9 mouse cellular contexts compared by ENCODE assay signal in genomic region chr6:136672467-136672866, GRCm38 (mm10). TPM values are rescaled to one million over a fixed set of nuclear protein-coding genes. Genes with fewer than 3 reads are reported as not detected.
DNase-seq lines count a peak whose midpoint lies in the region; ATAC-seq and TF ChIP-seq lines count a peak whose summit lies in the region.
"Had no signal": no experiment of that assay in that cellular context is flagged by ENCODE, and none has a peak within 500 bp of the region (broad histone marks: within the 10 kb centered on the region; RNA-seq: fewer than 3 reads in every experiment).

No protein-coding gene starts in this region.

- H3K9ac ChIP-seq in hindbrain, embryonic 13.5 days = no peak overlapping the region
- H3K9ac ChIP-seq: neural tube, embryonic 12.5 days had no signal

- no peak overlapping the region for H3K27ac ChIP-seq in hindbrain, embryonic 10.5 days
- H3K27ac ChIP-seq in hindbrain, embryonic 13.5 days = no peak overlapping the region
- H3K27ac ChIP-seq in layer of hippocampus, adult 2 months = peak overlapping the region; percentile 59; the same call in 1 of the 2 replicates
- H3K27ac ChIP-seq: neural tube, embryonic 12.5 days had no signal

- H3K4me3 ChIP-seq in hindbrain, embryonic 10.5 days = no peak overlapping the region
- H3K4me3 ChIP-seq in hindbrain, embryonic 13.5 days = no peak overlapping the region
- no peak overlapping the region for H3K4me3 ChIP-seq in layer of hippocampus, adult 2 months
- H3K4me3 ChIP-seq: neural tube, embryonic 12.5 days had no signal

- DNase-seq in hindbrain, embryonic 10.5 days (ENCODE audit: low spot score) = peak; percentile 12
- DNase-seq in adrenal gland, postnatal 25 days = peak; percentile 49
- DNase-seq in heart, adult 18-20 months = peak; percentile 81 to 85
- DNase-seq in layer of hippocampus, adult 2 months (ENCODE audit: low spot score in 2 of 2) = peak; percentile 55 to 78
- peak; percentile 20 for DNase-seq in mesoderm, embryonic 11.5 days (ENCODE audit: low read depth, low spot score)
- no peak for DNase-seq in spleen, adult 18-20 months
- DNase-seq in thymus, postnatal 4 days = no peak

- ATAC-seq in hindbrain, embryonic 13.5 days (ENCODE audit: low FRiP score) = no peak

- no peak overlapping the region for H3K4me2 ChIP-seq in hindbrain, embryonic 13.5 days
- H3K4me2 ChIP-seq: neural tube, embryonic 12.5 days had no signal

- 68% methylated on average over 7 of the region's 7 CpGs for WGBS in hindbrain, embryonic 10.5 days
- WGBS in hindbrain, embryonic 13.5 days = 73% methylated on average over 7 of the region's 7 CpGs

- H3K36me3 ChIP-seq in hindbrain, embryonic 10.5 days = no peaks in the 10 kb centered on the region
- no peaks in the 10 kb centered on the region for H3K36me3 ChIP-seq in hindbrain, embryonic 13.5 days
- H3K36me3 ChIP-seq: neural tube, embryonic 12.5 days had no signal

- H3K9me3 ChIP-seq in hindbrain, embryonic 10.5 days = peaks cover 4% of the 10 kb centered on the region; the same call in 1 of the 2 replicates
- H3K9me3 ChIP-seq in hindbrain, embryonic 13.5 days = peaks cover 10% of the 10 kb centered on the region; the same call in 1 of the 2 replicates
- H3K9me3 ChIP-seq: neural tube, embryonic 12.5 days had no signal

- no peaks in the 10 kb centered on the region for H3K27me3 ChIP-seq in hindbrain, embryonic 10.5 days (ENCODE audit: insufficient read depth, poor library complexity, severe bottlenecking)
- H3K27me3 ChIP-seq in hindbrain, embryonic 13.5 days = no peaks in the 10 kb centered on the region
- H3K27me3 ChIP-seq: neural tube, embryonic 12.5 days had no signal

- H3K4me1 ChIP-seq in hindbrain, embryonic 10.5 days (replicated peaks) = no peaks in the 10 kb centered on the region
- H3K4me1 ChIP-seq in hindbrain, embryonic 13.5 days (replicated peaks) = no peaks in the 10 kb centered on the region
- H3K4me1 ChIP-seq: neural tube, embryonic 12.5 days had no signal

- TF ChIP-seq CTCF in layer of hippocampus, adult 2 months (conservative IDR thresholded peaks at IDR 0.05) = peak; percentile 44

RNA-seq across cellular contexts. Expression of gene Plbd1, which starts 10.7 kb away (rescaled TPM):
- 1.8 TPM in 2 replicates for polyA plus RNA-seq in hindbrain, embryonic 10.5 days (2016; fragmentation: Nextera tagmentation; extraction: Ambion mirVana)
- 1.4 and 1.8 TPM in 2 replicates for polyA plus RNA-seq in hindbrain, embryonic 13.5 days (2015; fragmentation: Nextera tagmentation; extraction: Ambion mirVana)
- total RNA-seq in adrenal gland, postnatal 25 days (2021) = 27.3 and 36.0 TPM in 2 replicates
- 10 to 100 TPM; 42.7 to 50.9 TPM for total RNA-seq in heart, adult 18-20 months (2021)
- total RNA-seq in layer of hippocampus, adult 2 months (2021) = under 1 TPM; 0.33 to 0.34 TPM

Comparison
In these comparisons a context has a peak if more than half of its experiments do, and no peak if none do; other contexts are left out.
1. DNase-seq: peak in hindbrain, embryonic 10.5 days (single experiment), adrenal gland, postnatal 25 days (single experiment), heart, adult 18-20 months (2 of 2), layer of hippocampus, adult 2 months (2 of 2) and mesoderm, embryonic 11.5 days (single experiment); none in spleen, adult 18-20 months (0 of 2) and thymus, postnatal 4 days (single experiment).
2. RNA of gene Plbd1, which starts 10.7 kb away (total RNA-seq): 42.7 to 50.9 TPM in heart, adult 18-20 months and 27.3 to 36.0 TPM in adrenal gland, postnatal 25 days; 0.33 to 0.34 TPM in layer of hippocampus, adult 2 months; every median in the first group is over 10 times any median in the second.